Mouse (Mus musculus) hindbrain, embryonic 16.5 days (tissue): Measurements from ENCODE around the gene Per1. TPM values are rescaled to one million over a fixed set of nuclear protein-coding genes. Genes with fewer than 3 reads are reported as not detected.
"Not testable (repeated sequence)": the region's sequence is repeated elsewhere in the genome, so short reads cannot be mapped to it uniquely, and the experiment has no call there.

ENCODE experiments used
- ATAC-seq: fragments of 200-750 bp; cut with Nextera tagmentation; 2 replicates; pipeline ENCODE4 v1.8.0; 2017; ENCODE audit warnings: moderate TSS enrichment, moderate library complexity
- H3K27ac ChIP-seq: fragments of 300-500 bp; sonication (generic); 2 replicates; pipeline ENCODE4 v1.5.1; 2014; ENCODE audit warnings: low read depth, mild to moderate bottlenecking, control low read depth, low read length, moderate library complexity
- H3K27me3 ChIP-seq: fragments of 300-500 bp; sonication (generic); replicated peaks from 2 replicates; pipeline ENCODE4 v1.6.1; 2014; ENCODE audit warnings: low read length; ENCODE audit not compliant: control insufficient read depth, insufficient read depth
- H3K36me3 ChIP-seq: fragments of 300-500 bp; sonication (generic); 2 replicates; pipeline ENCODE4 v1.6.1; 2014; ENCODE audit warnings: mild to moderate bottlenecking, low read length, moderate library complexity, mixed read lengths; ENCODE audit not compliant: control insufficient read depth, insufficient read depth
- H3K4me1 ChIP-seq: fragments of 300-500 bp; sonication (generic); 2 replicates; pipeline ENCODE4 v1.6.1; 2014; ENCODE audit warnings: low read depth, low read length; ENCODE audit not compliant: control insufficient read depth, insufficient read depth
- H3K4me2 ChIP-seq: fragments of 300-500 bp; sonication (generic); 2 replicates; pipeline ENCODE4 v1.6.1; 2014; ENCODE audit warnings: mild to moderate bottlenecking, low read length, control low read depth, moderate library complexity
- H3K4me3 ChIP-seq: fragments of 300-500 bp; sonication (generic); 2 replicates; pipeline ENCODE4 v1.5.1; 2014; ENCODE audit warnings: mild to moderate bottlenecking, low read length, control low read depth, moderate library complexity
- H3K9ac ChIP-seq: fragments of 300-500 bp; sonication (generic); 2 replicates; pipeline ENCODE4 v1.6.1; 2014; ENCODE audit warnings: low read depth, mild to moderate bottlenecking, control low read depth, low read length, moderate library complexity
- H3K9me3 ChIP-seq: fragments of 300-500 bp; sonication (generic); 2 replicates; pipeline ENCODE4 v1.6.1; 2014; ENCODE audit warnings: mild to moderate bottlenecking, low read length, moderate library complexity; ENCODE audit not compliant: control insufficient read depth
- WGBS: fragments of 180-500 bp; shearing (Covaris S2); extraction: QIAGEN DNeasy Blood & Tissue Kit; methylation state at CpG from one replicate; pipeline ENCODE4 v1.1.7; 2014; 5-methylcytosine and 5-hydroxymethylcytosine counted together
- polyA plus RNA-seq: library from polyadenylated mRNA; unstranded; fragments of >200 nt; fragmentation: Nextera tagmentation; extraction: Ambion mirVana; gene quantifications from 2 replicates; pipeline ENCODE4 v1.2.1, GENCODE M21; 2015

Gene Per1
- polyA plus RNA-seq, 1 experiment from 2014 or later: 11.1 TPM

GRCm38 (mm10) chr11:69092871-69093270 is 2.1 kb upstream of the Per1 start:
- Histone ChIP-seq H3K4me3 (no peak overlapping the region), H3K9me3 (no peaks in the 10 kb centered on the region), H3K27ac (no peak overlapping the region), H3K4me2 (no peak overlapping the region), H3K27me3 (no peaks in the 10 kb centered on the region), H3K9ac (no peak overlapping the region), H3K36me3 (peaks cover 6% of the 10 kb centered on the region), H3K4me1 (peaks cover 51% of the 10 kb centered on the region)
- 95% methylated on average over 4 of the region's 4 CpGs for WGBS
- ATAC-seq: no peak

GRCm38 (mm10) chr11:69093856-69094255 is 1.2 kb upstream of the Per1 start:
- not testable (repeated sequence) for H3K27me3 ChIP-seq, H3K4me2 ChIP-seq, H3K27ac ChIP-seq, H3K9me3 ChIP-seq, H3K4me3 ChIP-seq, H3K9ac ChIP-seq, H3K36me3 ChIP-seq, ATAC-seq
- H3K4me1 ChIP-seq: peaks cover 56% of the 10 kb centered on the region
- WGBS: 92% methylated on average over 7 of the region's 7 CpGs

GRCm38 (mm10) chr11:69095511-69096231 is 654 bp downstream of the Per1 start:
- 4% methylated on average over 27 of the region's 27 CpGs for WGBS
- Histone ChIP-seq H3K4me1 (peaks cover 51% of the 10 kb centered on the region), H3K4me2 (peak overlapping the region; percentile 79), H3K27ac (peak overlapping the region; percentile 78), H3K9ac (peak overlapping the region; percentile 56), H3K36me3 (peaks cover 3% of the 10 kb centered on the region; the same call in 1 of the 2 replicates), H3K9me3 (no peaks in the 10 kb centered on the region), H3K27me3 (no peaks in the 10 kb centered on the region), H3K4me3 (peak overlapping the region; percentile 42)
- ATAC-seq: no peak

GRCm38 (mm10) chr11:69096360-69096986 is 1.5 kb downstream of the Per1 start:
- Histone ChIP-seq H3K27ac (peak overlapping the region; percentile 78), H3K4me3 (peak overlapping the region; percentile 42), H3K4me1 (peaks cover 47% of the 10 kb centered on the region), H3K9me3 (no peaks in the 10 kb centered on the region), H3K4me2 (peak overlapping the region; percentile 93), H3K27me3 (no peaks in the 10 kb centered on the region), H3K36me3 (peaks cover 8% of the 10 kb centered on the region; the same call in 1 of the 2 replicates), H3K9ac (peak overlapping the region; percentile 54)
- ATAC-seq: no peak
- 15% methylated on average over 9 of the region's 9 CpGs for WGBS

- peaks cover 11% of the 10 kb centered on the region for H3K36me3 ChIP-seq
- no peaks in the 10 kb centered on the region for H3K9me3 ChIP-seq
- H3K4me1 ChIP-seq: peaks cover 45% of the 10 kb centered on the region
- peak overlapping the region; percentile 73 for H3K27ac ChIP-seq
- ATAC-seq: no peak
- peak overlapping the region; percentile 54 for H3K9ac ChIP-seq
- H3K4me3 ChIP-seq: peak overlapping the region; percentile 36
- WGBS: 2% methylated on average over 29 of the region's 29 CpGs
- H3K4me2 ChIP-seq: peak overlapping the region; percentile 93
- no peaks in the 10 kb centered on the region for H3K27me3 ChIP-seq
Observed at GRCm38 (mm10) chr11:69096987-69097900, 2.2 kb downstream of the Per1 start.

GRCm38 (mm10) chr11:69098039-69098761 is 3.2 kb downstream of the Per1 start:
- peak overlapping the region; percentile 57 for H3K4me3 ChIP-seq
- no peak for ATAC-seq
- peak overlapping the region; percentile 93 for H3K4me2 ChIP-seq
- H3K9ac ChIP-seq: peak overlapping the region; percentile 73
- 22% methylated on average over 8 of the region's 8 CpGs for WGBS
- H3K4me1 ChIP-seq: peaks cover 45% of the 10 kb centered on the region
- no peaks in the 10 kb centered on the region for H3K27me3 ChIP-seq
- peak overlapping the region; percentile 81 for H3K27ac ChIP-seq
- H3K36me3 ChIP-seq: peaks cover 16% of the 10 kb centered on the region
- H3K9me3 ChIP-seq: no peaks in the 10 kb centered on the region

- H3K4me1 ChIP-seq: peaks cover 45% of the 10 kb centered on the region
Observed at GRCm38 (mm10) chr11:69098762-69099091, 3.7 kb downstream of the Per1 start.

GRCm38 (mm10) chr11:69099177-69099914 is 4.3 kb downstream of the Per1 start:
- no peak for ATAC-seq
- peaks cover 44% of the 10 kb centered on the region for H3K4me1 ChIP-seq
- under 1% methylated on average over 22 of the region's 22 CpGs for WGBS

More at GRCm38 (mm10) chr11:69098762-69099091, 3.7 kb downstream of the Per1 start:
- Histone ChIP-seq H3K4me2 (peak overlapping the region; percentile 93), H3K9ac (peak overlapping the region; percentile 73), H3K9me3 (no peaks in the 10 kb centered on the region), H3K36me3 (peaks cover 21% of the 10 kb centered on the region), H3K27ac (peak overlapping the region; percentile 81), H3K27me3 (no peaks in the 10 kb centered on the region), H3K4me3 (peak overlapping the region; percentile 57)
- 0% methylated on average over 18 of the region's 19 CpGs for WGBS
- peak; percentile 1; the same call in 1 of the 2 replicates for ATAC-seq

More at GRCm38 (mm10) chr11:69099177-69099914, 4.3 kb downstream of the Per1 start:
- no peaks in the 10 kb centered on the region for H3K27me3 ChIP-seq
- no peaks in the 10 kb centered on the region for H3K9me3 ChIP-seq
- peak overlapping the region; percentile 93 for H3K4me2 ChIP-seq
- peak overlapping the region; percentile 81 for H3K27ac ChIP-seq
- peak overlapping the region; percentile 73 for H3K9ac ChIP-seq
- peaks cover 27% of the 10 kb centered on the region for H3K36me3 ChIP-seq
- H3K4me3 ChIP-seq: peak overlapping the region; percentile 57
